Mouse (Mus musculus): Measurements from ENCODE around the gene Hist2h2aa1. TPM values are rescaled to one million over a fixed set of nuclear protein-coding genes. Genes with fewer than 3 reads are reported as not detected.
"Not testable (repeated sequence)": the region's sequence is repeated elsewhere in the genome, so short reads cannot be mapped to it uniquely, and the experiment has no call there.

Hist2h2aa1 gene
- 17.4 TPM in 1 of 2 replicates, not detected in the other for total RNA-seq (2021)
- long read RNA-seq, transcript Hist2h2aa1-201 (1 exons, 586 nt) = major isoform, 49 of 49 reads
- long read RNA-seq, partial matches to known transcripts = 0 of 49 reads
- long read RNA-seq, other reads (novel, unspliced or antisense) = 0 of 49 reads

GRCm38 (mm10) chr3:96245003-96245886, at the start of gene Hist2h2aa1:
TSS of gene Hist2h2aa1 (plus strand) at chr3:96245497.
- peak; percentile 81 for DNase-seq

- no peak for DNase-seq
Measured at GRCm38 (mm10) chr3:96195616-96196313, 49.5 kb upstream of the Hist2h2aa1 start.

- no peak for DNase-seq
Measured at GRCm38 (mm10) chr3:96196437-96197128, 48.7 kb upstream of the Hist2h2aa1 start.

- peak; percentile 88 for DNase-seq
Measured at GRCm38 (mm10) chr3:96197129-96197749, 48.1 kb upstream of the Hist2h2aa1 start.

GRCm38 (mm10) chr3:96198181-96198580, 47.1 kb upstream of the Hist2h2aa1 start:
- no peak for DNase-seq

- not testable (repeated sequence) for DNase-seq
Measured at GRCm38 (mm10) chr3:96198601-96199251, 46.6 kb upstream of the Hist2h2aa1 start.

GRCm38 (mm10) chr3:96199731-96200130, 45.6 kb upstream of the Hist2h2aa1 start:
- DNase-seq = no peak

GRCm38 (mm10) chr3:96207819-96208218, 37.5 kb upstream of the Hist2h2aa1 start:
- no peak for DNase-seq

GRCm38 (mm10) chr3:96209242-96209641, 36.1 kb upstream of the Hist2h2aa1 start:
- peak; percentile 23 for DNase-seq

GRCm38 (mm10) chr3:96219191-96219641, 26.1 kb upstream of the Hist2h2aa1 start:
- DNase-seq = no peak

- DNase-seq = peak; percentile 61
Measured at GRCm38 (mm10) chr3:96219661-96220130, 25.6 kb upstream of the Hist2h2aa1 start, which contains the start of the genes Bola1 and Hist2h2ab. TSS of gene Bola1 (minus strand) at chr3:96219709. TSS of gene Hist2h2ab (plus strand) at chr3:96219865.

GRCm38 (mm10) chr3:96220131-96220764, 25.0 kb upstream of the Hist2h2aa1 start:
- not testable (repeated sequence) for DNase-seq

GRCm38 (mm10) chr3:96220765-96221639, 24.3 kb upstream of the Hist2h2aa1 start, which contains the start of the genes Hist2h2ac and Hist2h2be:
TSS of gene Hist2h2ac (minus strand) at chr3:96220880.
TSS of gene Hist2h2be (plus strand) at chr3:96221119.
- peak; percentile 80 for DNase-seq

GRCm38 (mm10) chr3:96221640-96222038, 23.7 kb upstream of the Hist2h2aa1 start:
- no peak for DNase-seq

GRCm38 (mm10) chr3:96222774-96223173, 22.5 kb upstream of the Hist2h2aa1 start:
- DNase-seq = no peak

GRCm38 (mm10) chr3:96225421-96225820, 19.9 kb upstream of the Hist2h2aa1 start:
- DNase-seq = no peak

GRCm38 (mm10) chr3:96226695-96227648, 18.3 kb upstream of the Hist2h2aa1 start:
- DNase-seq = no peak

- DNase-seq = no peak
Measured at GRCm38 (mm10) chr3:96228828-96229227, 16.5 kb upstream of the Hist2h2aa1 start.

Measured in adrenal gland, postnatal 25 days (tissue).